Mouse (Mus musculus) ES-E14 (cell line): ENCODE data around the gene Tmem106c.

Experiments used
- CHD2 ChIP-seq: IDR thresholded peaks from 2 replicates; pipeline ENCODE4 v1.6.1; 2014; ENCODE audit warnings: mild to moderate bottlenecking, low read depth, low read length, inconsistent platforms
- HCFC1 ChIP-seq: IDR thresholded peaks from 2 replicates; pipeline ENCODE4 v1.6.1; 2012; ENCODE audit warnings: low read length, inconsistent platforms, borderline replicate concordance; ENCODE audit not compliant: insufficient read depth

DNA sequence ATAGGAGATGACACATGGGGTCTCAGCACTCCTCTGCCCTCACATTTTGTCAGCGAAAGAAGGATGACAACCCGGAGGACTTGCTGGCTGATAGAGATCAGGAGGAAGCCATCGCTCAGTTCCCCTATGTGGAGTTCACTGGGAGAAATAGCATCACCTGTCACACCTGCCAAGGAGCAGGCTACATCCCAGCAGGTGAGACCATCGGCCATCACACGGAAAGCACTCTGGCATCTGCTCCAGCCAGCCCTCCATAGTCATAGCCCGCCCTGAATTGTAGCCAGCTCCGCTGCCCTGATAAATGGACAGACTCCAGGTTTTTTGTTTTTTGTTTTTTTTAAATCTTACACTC lies 812 bp downstream of the Tmem106c start:
- no peak for TF ChIP-seq CHD2
- TF ChIP-seq HCFC1 = no peak
